Mouse (Mus musculus) neural tube, embryonic 15.5 days (tissue): ENCODE results near the gene Sh3bp5. TPM values are rescaled to one million over a fixed set of nuclear protein-coding genes. Genes with fewer than 3 reads are reported as not detected.

Source experiments
- ATAC-seq: fragments of 200-750 bp; cut with Nextera tagmentation; 2 replicates; pipeline ENCODE4 v1.8.0; 2017; ENCODE audit warnings: mild to moderate bottlenecking, moderate TSS enrichment, moderate library complexity; ENCODE audit not compliant: low FRiP score
- H3K27ac ChIP-seq: fragments of 300-500 bp; sonication (generic); replicated peaks from 2 replicates; pipeline ENCODE4 v1.5.1; 2015; ENCODE audit warnings: mild to moderate bottlenecking, inconsistent platforms
- H3K27me3 ChIP-seq: fragments of 300-500 bp; sonication (generic); replicated peaks from 2 replicates; pipeline ENCODE4 v1.6.1; 2015; ENCODE audit warnings: inconsistent platforms
- H3K36me3 ChIP-seq: fragments of 300-500 bp; sonication (generic); 2 replicates; pipeline ENCODE4 v1.6.1; 2015; ENCODE audit warnings: inconsistent platforms
- H3K4me1 ChIP-seq: fragments of 300-500 bp; sonication (generic); 2 replicates; pipeline ENCODE4 v1.6.1; 2015; ENCODE audit warnings: inconsistent platforms
- H3K4me2 ChIP-seq: fragments of 300-500 bp; sonication (generic); 2 replicates; pipeline ENCODE4 v1.6.1; 2015; ENCODE audit warnings: inconsistent platforms, mild to moderate bottlenecking, moderate library complexity
- H3K4me3 ChIP-seq: fragments of 300-500 bp; sonication (generic); replicated peaks from 2 replicates; pipeline ENCODE4 v1.5.1; 2015; ENCODE audit warnings: mild to moderate bottlenecking, inconsistent platforms
- H3K9ac ChIP-seq: fragments of 300-500 bp; sonication (generic); replicated peaks from 2 replicates; pipeline ENCODE4 v1.6.1; 2015; ENCODE audit warnings: mild to moderate bottlenecking, inconsistent platforms
- H3K9me3 ChIP-seq: fragments of 300-500 bp; sonication (generic); replicated peaks from 2 replicates; pipeline ENCODE4 v1.6.1; 2016; ENCODE audit warnings: inconsistent platforms
- WGBS: fragments of 180-500 bp; shearing (Covaris S2); methylation state at CpG from one replicate; pipeline ENCODE4 v1.1.7; 2015; ENCODE audit warnings: mixed read lengths; 5-methylcytosine and 5-hydroxymethylcytosine counted together
- polyA plus RNA-seq: library from polyadenylated mRNA; unstranded; fragments of >200 nt; fragmentation: Nextera tagmentation; extraction: Ambion mirVana; gene quantifications from 2 replicates; pipeline ENCODE4 v1.2.1, GENCODE M21; 2015

The Sh3bp5 gene
- polyA plus RNA-seq, 1 experiment from 2014 or later: 150 TPM

- WGBS: 65% methylated on average over 12 of the region's 12 CpGs
- peak; percentile 56 for ATAC-seq
- Histone ChIP-seq H3K9me3 (no peaks in the 10 kb centered on the region), H3K4me2 (no peak overlapping the region), H3K27ac (peak overlapping the region; percentile 58), H3K27me3 (no peaks in the 10 kb centered on the region), H3K9ac (no peak overlapping the region), H3K4me1 (peaks cover 36% of the 10 kb centered on the region), H3K36me3 (peaks cover 22% of the 10 kb centered on the region), H3K4me3 (no peak overlapping the region)
Measured at GRCm38 (mm10) chr14:31406154-31406810, 29.6 kb downstream of the Sh3bp5 start.

- peaks cover 15% of the 10 kb centered on the region for H3K36me3 ChIP-seq
- no peak for ATAC-seq
- no peak overlapping the region for H3K4me3 ChIP-seq
- no peak overlapping the region for H3K4me2 ChIP-seq
- H3K27ac ChIP-seq: no peak overlapping the region
- H3K4me1 ChIP-seq: peaks cover 36% of the 10 kb centered on the region
- no peaks in the 10 kb centered on the region for H3K9me3 ChIP-seq
- H3K9ac ChIP-seq: no peak overlapping the region
- WGBS: 82% methylated on average over 6 of the region's 6 CpGs
- no peaks in the 10 kb centered on the region for H3K27me3 ChIP-seq
Measured at GRCm38 (mm10) chr14:31405652-31406051, 30.2 kb downstream of the Sh3bp5 start.

GRCm38 (mm10) chr14:31404663-31405062 lies 31.2 kb downstream of the Sh3bp5 start:
- H3K4me1 ChIP-seq: peaks cover 39% of the 10 kb centered on the region
- H3K27ac ChIP-seq: no peak overlapping the region
- no peak overlapping the region for H3K9ac ChIP-seq
- no peak for ATAC-seq
- H3K4me3 ChIP-seq: no peak overlapping the region
- no peaks in the 10 kb centered on the region for H3K9me3 ChIP-seq
- peaks cover 8% of the 10 kb centered on the region for H3K36me3 ChIP-seq
- H3K4me2 ChIP-seq: no peak overlapping the region
- no peaks in the 10 kb centered on the region for H3K27me3 ChIP-seq
- WGBS: 95% methylated on average over 4 of the region's 4 CpGs

GRCm38 (mm10) chr14:31403995-31404394 lies 31.9 kb downstream of the Sh3bp5 start:
- H3K9ac ChIP-seq: no peak overlapping the region
- H3K9me3 ChIP-seq: no peaks in the 10 kb centered on the region
- no peak overlapping the region for H3K27ac ChIP-seq
- H3K27me3 ChIP-seq: no peaks in the 10 kb centered on the region
- ATAC-seq: no peak
- 71% methylated on average over 8 of the region's 8 CpGs for WGBS
- H3K4me2 ChIP-seq: no peak overlapping the region
- peaks cover 42% of the 10 kb centered on the region for H3K4me1 ChIP-seq
- H3K36me3 ChIP-seq: peaks cover 8% of the 10 kb centered on the region
- H3K4me3 ChIP-seq: no peak overlapping the region

GRCm38 (mm10) chr14:31403556-31403955 lies 32.3 kb downstream of the Sh3bp5 start:
- ATAC-seq: no peak
- Histone ChIP-seq H3K27ac (no peak overlapping the region), H3K4me3 (no peak overlapping the region), H3K9me3 (no peaks in the 10 kb centered on the region), H3K9ac (no peak overlapping the region), H3K4me1 (peaks cover 43% of the 10 kb centered on the region), H3K4me2 (no peak overlapping the region), H3K27me3 (no peaks in the 10 kb centered on the region), H3K36me3 (peaks cover 8% of the 10 kb centered on the region)
- 82% methylated on average over 9 of the region's 9 CpGs for WGBS

- ATAC-seq: no peak
- no peak overlapping the region for H3K4me2 ChIP-seq
- no peaks in the 10 kb centered on the region for H3K27me3 ChIP-seq
- H3K27ac ChIP-seq: no peak overlapping the region; the same call in 1 of the 2 replicates
- no peak overlapping the region for H3K9ac ChIP-seq
- H3K36me3 ChIP-seq: peaks cover 8% of the 10 kb centered on the region
- H3K4me1 ChIP-seq: peaks cover 41% of the 10 kb centered on the region
- H3K9me3 ChIP-seq: no peaks in the 10 kb centered on the region
- 86% methylated on average over 5 of the region's 5 CpGs for WGBS
- no peak overlapping the region for H3K4me3 ChIP-seq
Measured at GRCm38 (mm10) chr14:31402693-31403092, 33.2 kb downstream of the Sh3bp5 start.

- Histone ChIP-seq H3K4me1 (peaks cover 36% of the 10 kb centered on the region), H3K27me3 (no peaks in the 10 kb centered on the region), H3K36me3 (peaks cover 8% of the 10 kb centered on the region), H3K9me3 (no peaks in the 10 kb centered on the region), H3K27ac (no peak overlapping the region; the same call in 1 of the 2 replicates), H3K9ac (no peak overlapping the region), H3K4me2 (no peak overlapping the region), H3K4me3 (no peak overlapping the region)
- 63% methylated on average over 6 of the region's 6 CpGs for WGBS
- ATAC-seq: no peak
Measured at GRCm38 (mm10) chr14:31401918-31402427, 33.9 kb downstream of the Sh3bp5 start.

GRCm38 (mm10) chr14:31400896-31401295 lies 35.0 kb downstream of the Sh3bp5 start:
- no peaks in the 10 kb centered on the region for H3K27me3 ChIP-seq
- H3K4me2 ChIP-seq: no peak overlapping the region
- peaks cover 27% of the 10 kb centered on the region for H3K4me1 ChIP-seq
- no peak overlapping the region for H3K27ac ChIP-seq
- no peaks in the 10 kb centered on the region for H3K9me3 ChIP-seq
- peaks cover 4% of the 10 kb centered on the region for H3K36me3 ChIP-seq
- H3K4me3 ChIP-seq: no peak overlapping the region
- no peak for ATAC-seq
- 82% methylated on average over 11 of the region's 11 CpGs for WGBS
- no peak overlapping the region for H3K9ac ChIP-seq

GRCm38 (mm10) chr14:31400246-31400645 lies 35.6 kb downstream of the Sh3bp5 start:
- H3K27me3 ChIP-seq: no peaks in the 10 kb centered on the region
- 86% methylated on average over 7 of the region's 7 CpGs for WGBS
- H3K9ac ChIP-seq: no peak overlapping the region
- no peaks in the 10 kb centered on the region for H3K9me3 ChIP-seq
- H3K36me3 ChIP-seq: no peaks in the 10 kb centered on the region; the same call in 1 of the 2 replicates
- H3K27ac ChIP-seq: no peak overlapping the region
- H3K4me3 ChIP-seq: no peak overlapping the region
- peaks cover 27% of the 10 kb centered on the region for H3K4me1 ChIP-seq
- no peak for ATAC-seq
- no peak overlapping the region for H3K4me2 ChIP-seq

- no peak for ATAC-seq
- Histone ChIP-seq H3K27ac (no peak overlapping the region), H3K4me3 (no peak overlapping the region), H3K9me3 (no peaks in the 10 kb centered on the region), H3K36me3 (no peaks in the 10 kb centered on the region; the same call in none of the 2 replicates), H3K4me2 (no peak overlapping the region), H3K27me3 (no peaks in the 10 kb centered on the region), H3K4me1 (peaks cover 24% of the 10 kb centered on the region), H3K9ac (no peak overlapping the region)
- whole genome bisulfite sequencing: 80% methylated on average over 3 of the region's 3 CpGs
Measured at GRCm38 (mm10) chr14:31399271-31399670, 36.6 kb downstream of the Sh3bp5 start.

- ATAC-seq: no peak
- no peak overlapping the region for H3K4me3 ChIP-seq
- H3K4me1 ChIP-seq: peaks cover 25% of the 10 kb centered on the region
- no peak overlapping the region for H3K9ac ChIP-seq
- H3K4me2 ChIP-seq: no peak overlapping the region
- H3K27ac ChIP-seq: peak overlapping the region; percentile 68
- 88% methylated on average over 11 of the region's 11 CpGs for WGBS
- H3K27me3 ChIP-seq: no peaks in the 10 kb centered on the region
- H3K9me3 ChIP-seq: no peaks in the 10 kb centered on the region
- no peaks in the 10 kb centered on the region; the same call in none of the 2 replicates for H3K36me3 ChIP-seq
Measured at GRCm38 (mm10) chr14:31398819-31399218, 37.1 kb downstream of the Sh3bp5 start.

GRCm38 (mm10) chr14:31397791-31398595 lies 37.9 kb downstream of the Sh3bp5 start:
- H3K9ac ChIP-seq: no peak overlapping the region
- no peaks in the 10 kb centered on the region for H3K27me3 ChIP-seq
- 75% methylated on average over 9 of the region's 9 CpGs for WGBS
- H3K9me3 ChIP-seq: no peaks in the 10 kb centered on the region
- no peaks in the 10 kb centered on the region; the same call in none of the 2 replicates for H3K36me3 ChIP-seq
- no peak overlapping the region for H3K27ac ChIP-seq
- ATAC-seq: peak; percentile 58; the same call in 1 of the 2 replicates
- no peak overlapping the region for H3K4me2 ChIP-seq
- H3K4me1 ChIP-seq: peaks cover 25% of the 10 kb centered on the region
- H3K4me3 ChIP-seq: no peak overlapping the region
